Mouse (Mus musculus) liver, embryonic 14.5 days (tissue): ENCODE measurements around the gene Rnf150. TPM values are rescaled to one million over a fixed set of nuclear protein-coding genes. Genes with fewer than 3 reads are reported as not detected.

ENCODE experiments used
- ATAC-seq: fragments of 200-750 bp; cut with Nextera tagmentation; 2 replicates; pipeline ENCODE4 v1.8.0; 2017; ENCODE audit warnings: moderate number of reproducible peaks, mild to moderate bottlenecking, moderate library complexity; ENCODE audit not compliant: insufficient read depth
- DNase-seq, 3 experiments: peaks; one replicate each; pipeline ENCODE4 v3.0.0-alpha.2; 2012 to 2013; ENCODE audit warnings: low read depth in 3 of 3, low spot score in 3 of 3
- H3K27ac ChIP-seq: fragments of 300-500 bp; sonication (generic); 2 replicates; pipeline ENCODE4 v1.5.1; 2014; ENCODE audit warnings: moderate library complexity, mild to moderate bottlenecking, control low read depth, inconsistent platforms
- H3K27me3 ChIP-seq: fragments of 300-500 bp; sonication (generic); 2 replicates; pipeline ENCODE4 v1.6.1; 2014; ENCODE audit warnings: mild to moderate bottlenecking, low read length, moderate library complexity; ENCODE audit not compliant: control insufficient read depth, insufficient read depth
- H3K36me3 ChIP-seq: fragments of 300-500 bp; sonication (generic); replicated peaks from 2 replicates; pipeline ENCODE4 v1.6.1; 2014; ENCODE audit warnings: low read depth; ENCODE audit not compliant: control insufficient read depth, insufficient read depth
- H3K4me1 ChIP-seq, 2 experiments: fragments of 200-500 bp in 1 of 2; fragments of 300-500 bp in 1 of 2; sonication (generic) in 1 of 2; replicated peaks; 2 replicates each; pipeline ENCODE4 v1.6.1; 2012 to 2014; ENCODE audit warnings: antibody characterized with exemption in 1 of 2, inconsistent platforms in 1 of 2, low read length in 1 of 2; ENCODE audit not compliant: control insufficient read depth in 2 of 2, insufficient read depth in 2 of 2
- H3K4me2 ChIP-seq: fragments of 300-500 bp; sonication (generic); 2 replicates; pipeline ENCODE4 v1.6.1; 2014; ENCODE audit warnings: low read depth, mild to moderate bottlenecking, control low read depth, moderate library complexity
- H3K4me3 ChIP-seq, 2 experiments: fragments of 200-500 bp in 1 of 2; fragments of 300-500 bp in 1 of 2; sonication (generic) in 1 of 2; 2 replicates each; pipeline ENCODE4 v1.5.1; 2012 to 2014; ENCODE audit warnings: low read depth in 2 of 2, low read length in 2 of 2, mild to moderate bottlenecking in 2 of 2, control low read depth in 1 of 2, inconsistent platforms in 1 of 2, moderate library complexity in 1 of 2; ENCODE audit not compliant: insufficient read depth in 1 of 2
- H3K9ac ChIP-seq: fragments of 300-500 bp; sonication (generic); replicated peaks from 2 replicates; pipeline ENCODE4 v1.6.1; 2014; ENCODE audit warnings: mild to moderate bottlenecking, control low read depth, moderate library complexity
- H3K9me3 ChIP-seq: fragments of 300-500 bp; sonication (generic); 2 replicates; pipeline ENCODE4 v1.6.1; 2016; ENCODE audit warnings: low read length, mixed read lengths; ENCODE audit not compliant: control insufficient read depth
- CTCF ChIP-seq: IDR thresholded peaks from 2 replicates; pipeline ENCODE4 v1.5.1; 2016; ENCODE audit warnings: antibody characterized with exemption, low read depth, control low read depth
- EP300 ChIP-seq: IDR thresholded peaks from 2 replicates; pipeline ENCODE4 v1.6.1; 2016; ENCODE audit warnings: antibody characterized with exemption, low read depth
- WGBS: fragments of 180-500 bp; shearing (Covaris S2); extraction: QIAGEN DNeasy Blood & Tissue Kit; methylation state at CpG from one replicate; pipeline ENCODE4 v1.1.7; 2014; ENCODE audit not compliant: insufficient replicate concordance; 5-methylcytosine and 5-hydroxymethylcytosine counted together
- polyA plus RNA-seq, 2 experiments: library from polyadenylated mRNA; depleted of rRNA in 1 of 2; stranded (reverse) in 1 of 2; unstranded in 1 of 2; fragments of >200 nt; fragmentation: Nextera tagmentation in 1 of 2; extraction: Ambion mirVana in 1 of 2; gene quantifications; 2 replicates each; pipeline versions ENCODE4 v1.2.1 to v1.2.3; 2012 to 2014

Rnf150 gene
- polyA plus RNA-seq, 2 experiments, result 0.17 to 0.19 TPM

GRCm38 (mm10) chr8:82897628-82898458 is 34.7 kb downstream of the Rnf150 start:
- no peaks in the 10 kb centered on the region for H3K9me3 ChIP-seq
- H3K27ac ChIP-seq, result no peak overlapping the region
- no peak for TF ChIP-seq CTCF
- no peak overlapping the region for H3K9ac ChIP-seq
- H3K36me3 ChIP-seq, result no peaks in the 10 kb centered on the region
- 66% methylated on average over 3 of the region's 3 CpGs for WGBS
- H3K4me1 ChIP-seq, result no peaks in the 10 kb centered on the region
- ATAC-seq (no peak), DNase-seq (no peak)
- H3K4me2 ChIP-seq, result no peak overlapping the region
- H3K27me3 ChIP-seq, result no peaks in the 10 kb centered on the region
- no peak overlapping the region for H3K4me3 ChIP-seq

GRCm38 (mm10) chr8:82898459-82898841 is 35.3 kb downstream of the Rnf150 start:
- DNase-seq, result no peak
- TF ChIP-seq EP300, result no peak
- no peak for TF ChIP-seq CTCF
- Histone ChIP-seq H3K27ac (no peak overlapping the region), H3K36me3 (no peaks in the 10 kb centered on the region), H3K9me3 (no peaks in the 10 kb centered on the region), H3K4me3 (no peak overlapping the region), H3K9ac (no peak overlapping the region), H3K27me3 (no peaks in the 10 kb centered on the region), H3K4me2 (no peak overlapping the region), H3K4me1 (no peaks in the 10 kb centered on the region)
- WGBS, result 73% methylated on average over 8 of the region's 8 CpGs
- ATAC-seq, result no peak

GRCm38 (mm10) chr8:82900958-82901357 is 37.8 kb downstream of the Rnf150 start:
- no peak for ATAC-seq
- WGBS, result 52% methylated on average over 4 of the region's 4 CpGs

DNA sequence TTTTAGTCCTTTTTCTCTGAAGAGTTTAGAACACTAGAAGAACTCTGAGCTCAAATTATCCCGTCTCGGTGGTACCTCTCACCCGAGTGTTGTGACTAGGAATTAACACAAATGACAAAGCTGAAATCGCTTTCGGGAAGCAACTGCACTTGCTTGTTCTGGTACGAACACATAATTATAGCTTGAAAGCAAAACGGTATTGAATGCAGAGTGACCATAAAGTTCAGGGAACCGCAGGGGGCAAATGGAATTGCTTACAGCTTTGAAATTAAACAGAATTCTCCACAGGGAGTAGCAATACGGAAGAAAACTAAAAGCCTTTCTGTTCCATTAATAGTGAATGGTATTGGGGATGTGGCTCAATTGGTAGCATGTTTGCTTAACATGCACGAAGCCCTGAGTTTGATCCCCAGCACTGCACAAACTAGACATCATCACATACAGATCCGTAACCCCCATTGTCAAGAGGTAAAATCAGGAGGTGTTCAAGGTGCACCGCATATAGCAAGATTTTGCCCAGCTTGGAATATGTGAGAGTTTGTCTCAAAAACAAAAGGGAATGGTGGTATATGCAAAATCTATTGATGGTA is 38.5 kb downstream of the Rnf150 start:
- no peak for ATAC-seq
- TF ChIP-seq CTCF (no peak), EP300 (no peak)
- WGBS, result 73% methylated on average over 12 of the region's 12 CpGs

More at GRCm38 (mm10) chr8:82900958-82901357, 37.8 kb downstream of the Rnf150 start:
- Histone ChIP-seq H3K27ac (no peak overlapping the region), H3K9ac (no peak overlapping the region), H3K4me1 (no peaks in the 10 kb centered on the region), H3K4me2 (no peak overlapping the region), H3K36me3 (no peaks in the 10 kb centered on the region), H3K4me3 (no peak overlapping the region), H3K9me3 (no peaks in the 10 kb centered on the region), H3K27me3 (no peaks in the 10 kb centered on the region)
- TF ChIP-seq CTCF (no peak), EP300 (no peak)
- no peak for DNase-seq

DNA sequence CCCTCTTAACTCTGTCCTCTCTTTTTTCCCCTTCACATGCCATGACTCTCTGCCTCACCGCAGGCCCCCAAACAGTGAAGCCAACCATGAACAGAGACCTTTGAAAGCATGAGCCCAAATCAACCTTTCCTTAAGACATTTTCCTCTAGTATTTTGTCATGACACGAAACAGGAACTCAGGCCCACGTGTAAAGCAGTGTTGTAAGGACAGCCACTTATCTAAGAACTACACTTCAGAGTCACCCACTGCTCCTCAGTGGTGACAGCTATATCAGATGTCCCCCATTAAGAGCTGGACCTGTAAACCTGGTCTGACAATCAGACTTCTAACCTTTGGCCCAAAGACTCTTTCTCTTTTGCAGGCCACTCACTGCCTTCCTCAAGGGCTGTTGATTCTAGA is 40.3 kb downstream of the Rnf150 start:
- H3K36me3 ChIP-seq, result no peaks in the 10 kb centered on the region
- H3K4me3 ChIP-seq, result no peak overlapping the region
- TF ChIP-seq EP300 (no peak), CTCF (no peak)
- H3K4me2 ChIP-seq, result no peak overlapping the region
- 22% methylated on average over 3 of the region's 3 CpGs for whole genome bisulfite sequencing
- no peak for DNase-seq
- H3K27ac ChIP-seq, result no peak overlapping the region
- no peaks in the 10 kb centered on the region for H3K4me1 ChIP-seq
- H3K9ac ChIP-seq, result no peak overlapping the region
- H3K9me3 ChIP-seq, result no peaks in the 10 kb centered on the region
- H3K27me3 ChIP-seq, result no peaks in the 10 kb centered on the region
- no peak for ATAC-seq

More for the DNA sequence above, 38.5 kb downstream of the Rnf150 start:
- Histone ChIP-seq H3K4me1 (no peaks in the 10 kb centered on the region), H3K36me3 (no peaks in the 10 kb centered on the region), H3K9ac (no peak overlapping the region), H3K4me2 (no peak overlapping the region), H3K27me3 (no peaks in the 10 kb centered on the region), H3K9me3 (no peaks in the 10 kb centered on the region), H3K4me3 (no peak overlapping the region), H3K27ac (no peak overlapping the region)
- no peak for DNase-seq
